Mouse (Mus musculus) hindbrain, postnatal 0 days (tissue): ENCODE measurements around the gene Farp1. TPM values are rescaled to one million over a fixed set of nuclear protein-coding genes. Genes with fewer than 3 reads are reported as not detected.

Experiments used
- ATAC-seq: fragments of 200-750 bp; cut with Nextera tagmentation; 2 replicates; pipeline ENCODE4 v1.8.0; 2017; ENCODE audit warnings: mild to moderate bottlenecking, moderate TSS enrichment, moderate library complexity
- DNase-seq: peaks from one replicate; pipeline ENCODE4 v3.0.0-alpha.2; 2015; ENCODE audit warnings: low spot score
- H3K27ac ChIP-seq: fragments of 300-500 bp; sonication (generic); 2 replicates; pipeline ENCODE4 v1.5.1; 2014; ENCODE audit warnings: mild to moderate bottlenecking
- H3K27me3 ChIP-seq: fragments of 300-500 bp; sonication (generic); 2 replicates; pipeline ENCODE4 v1.6.1; 2014; ENCODE audit warnings: low read length, mixed read lengths; ENCODE audit not compliant: insufficient read depth
- H3K36me3 ChIP-seq: fragments of 300-500 bp; sonication (generic); 2 replicates; pipeline ENCODE4 v1.6.1; 2014; ENCODE audit warnings: low read length, mixed read lengths; ENCODE audit not compliant: insufficient read depth
- H3K4me1 ChIP-seq: fragments of 300-500 bp; sonication (generic); 2 replicates; pipeline ENCODE4 v1.6.1; 2014; ENCODE audit warnings: antibody characterized with exemption, low read length, mixed read lengths; ENCODE audit not compliant: insufficient read depth
- H3K4me2 ChIP-seq: fragments of 300-500 bp; sonication (generic); 2 replicates; pipeline ENCODE4 v1.6.1; 2014; ENCODE audit warnings: low read depth, mild to moderate bottlenecking, low read length, moderate library complexity, mixed read lengths
- H3K4me3 ChIP-seq: fragments of 300-500 bp; sonication (generic); 2 replicates; pipeline ENCODE4 v1.5.1; 2014; ENCODE audit warnings: low read length
- H3K9ac ChIP-seq: fragments of 300-500 bp; sonication (generic); replicated peaks from 2 replicates; pipeline ENCODE4 v1.6.1; 2014; ENCODE audit warnings: mild to moderate bottlenecking, low read length, moderate library complexity, mixed read lengths
- H3K9me3 ChIP-seq: fragments of 300-500 bp; sonication (generic); 2 replicates; pipeline ENCODE4 v1.6.1; 2016; ENCODE audit warnings: low read length, mixed read lengths
- CTCF ChIP-seq: IDR thresholded peaks from 2 replicates; pipeline ENCODE4 v1.5.1; 2016; ENCODE audit warnings: antibody characterized with exemption, control low read depth, low read depth
- WGBS: fragments of 180-500 bp; shearing (Covaris S2); extraction: QIAGEN DNeasy Blood & Tissue Kit; methylation state at CpG from one replicate; pipeline ENCODE4 v1.1.7; 2014; 5-methylcytosine and 5-hydroxymethylcytosine counted together
- polyA plus RNA-seq: library from polyadenylated mRNA; unstranded; fragments of >200 nt; fragmentation: Nextera tagmentation; extraction: Ambion mirVana; gene quantifications from 2 replicates; pipeline ENCODE4 v1.2.1, GENCODE M21; 2015
- total RNA-seq: library from RNA; depleted of rRNA; stranded (reverse); fragments of >200 nt; gene quantifications from 2 replicates; pipeline ENCODE4 v1.2.3, GENCODE M21; 2014; rRNA removed

Farp1 gene
- total and polyA plus RNA-seq, 2 experiments from 2014 or later, result 31.7 to 99.0 TPM

DNA sequence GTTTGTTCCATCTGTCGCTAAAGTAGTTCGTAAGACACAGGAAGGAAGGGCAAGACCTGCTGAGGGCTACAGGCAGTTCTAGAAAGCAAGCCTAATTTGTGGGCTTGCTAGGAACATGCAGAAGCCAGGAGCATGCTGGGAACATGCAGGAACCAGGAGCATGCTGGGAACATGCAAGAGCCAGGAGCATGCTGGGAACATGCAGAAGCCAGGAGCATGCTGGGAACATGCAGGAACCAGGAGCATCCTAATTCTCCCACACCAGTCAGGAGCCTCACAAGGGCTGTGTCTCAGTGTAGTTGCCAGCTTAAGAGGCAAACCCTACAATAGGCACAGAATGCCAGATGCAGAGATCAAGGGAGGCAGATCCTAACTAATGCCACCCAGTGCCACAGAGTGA, 291.4 kb downstream of the Farp1 start:
- peaks cover 5% of the 10 kb centered on the region; the same call in 1 of the 2 replicates for H3K4me1 ChIP-seq
- 52% methylated on average over 2 of the region's 2 CpGs for WGBS
- no peak for DNase-seq
- no peak for TF ChIP-seq CTCF
- no peak overlapping the region for H3K27ac ChIP-seq
- H3K36me3 ChIP-seq, result no peaks in the 10 kb centered on the region
- no peak for ATAC-seq
- H3K9ac ChIP-seq, result no peak overlapping the region
- no peak overlapping the region for H3K4me2 ChIP-seq
- no peaks in the 10 kb centered on the region for H3K9me3 ChIP-seq
- no peak overlapping the region for H3K4me3 ChIP-seq
- no peaks in the 10 kb centered on the region for H3K27me3 ChIP-seq

DNA sequence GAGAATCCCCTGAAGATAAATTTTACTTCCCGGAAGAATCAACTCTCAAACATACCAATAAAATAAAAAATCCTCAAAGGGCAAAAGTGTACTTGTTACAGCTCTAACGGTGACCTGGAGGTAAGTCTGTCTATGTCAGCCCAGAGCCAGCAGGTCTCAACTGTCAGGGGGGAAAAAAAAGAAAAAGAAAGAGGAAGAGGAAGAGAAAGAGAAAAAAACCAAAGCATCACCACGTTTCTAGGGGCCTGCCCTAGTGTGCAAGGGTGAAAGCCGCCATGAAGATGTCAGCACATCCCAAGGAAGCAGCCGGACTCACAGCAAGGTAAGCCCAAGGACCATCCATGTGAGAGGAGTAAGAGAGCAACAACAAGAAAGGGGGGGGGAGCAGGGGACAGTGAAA, 293.9 kb downstream of the Farp1 start:
- WGBS, result 86% methylated on average over 5 of the region's 5 CpGs
- no peak for DNase-seq
- H3K27ac ChIP-seq, result no peak overlapping the region
- no peak for TF ChIP-seq CTCF
- H3K9me3 ChIP-seq, result no peaks in the 10 kb centered on the region
- ATAC-seq, result no peak
- H3K4me1 ChIP-seq, result peaks cover 5% of the 10 kb centered on the region; the same call in 1 of the 2 replicates
- no peak overlapping the region for H3K4me2 ChIP-seq
- no peak overlapping the region for H3K9ac ChIP-seq
- no peak overlapping the region for H3K4me3 ChIP-seq
- no peaks in the 10 kb centered on the region for H3K36me3 ChIP-seq
- no peaks in the 10 kb centered on the region for H3K27me3 ChIP-seq

DNA sequence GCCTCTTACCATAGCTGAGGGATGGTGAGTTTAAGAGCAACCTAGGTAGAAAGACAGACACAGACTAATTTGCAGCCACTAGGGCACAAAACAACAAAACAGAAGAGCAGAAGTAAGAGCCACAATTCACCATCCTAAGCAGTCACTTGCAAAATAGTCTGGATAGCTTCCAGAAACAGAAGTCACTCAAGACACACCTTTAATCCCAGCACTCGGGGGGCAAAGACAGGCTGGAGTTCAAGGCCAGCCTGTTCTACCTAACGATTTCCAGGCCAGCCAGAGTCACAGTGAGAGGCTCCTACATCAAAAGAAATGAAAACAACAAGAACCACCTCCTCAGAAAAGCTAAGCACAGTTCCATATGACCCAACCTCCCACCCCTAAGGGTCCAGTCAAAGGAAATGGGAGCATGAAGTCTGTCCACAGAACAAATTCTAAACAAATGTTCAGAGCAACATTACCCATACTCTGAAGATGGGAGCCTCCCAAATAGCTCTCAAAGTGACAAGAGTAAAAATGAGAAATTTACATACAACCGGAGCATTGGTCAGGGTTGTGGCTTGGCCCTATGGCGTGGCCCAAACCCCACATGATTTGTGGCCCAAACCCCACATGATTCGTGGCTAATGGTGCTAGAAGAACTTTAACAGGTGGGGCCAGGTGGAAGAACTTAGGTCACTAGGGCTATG, 294.5 kb downstream of the Farp1 start:
- H3K9me3 ChIP-seq, result no peaks in the 10 kb centered on the region
- H3K4me3 ChIP-seq, result no peak overlapping the region
- peaks cover 5% of the 10 kb centered on the region; the same call in 1 of the 2 replicates for H3K4me1 ChIP-seq
- H3K27ac ChIP-seq, result no peak overlapping the region
- no peaks in the 10 kb centered on the region for H3K27me3 ChIP-seq
- no peak for TF ChIP-seq CTCF
- no peaks in the 10 kb centered on the region for H3K36me3 ChIP-seq
- WGBS, result 76% methylated on average over 5 of the region's 5 CpGs
- H3K9ac ChIP-seq, result no peak overlapping the region
- DNase-seq, result no peak
- no peak overlapping the region for H3K4me2 ChIP-seq
- ATAC-seq, result no peak

DNA sequence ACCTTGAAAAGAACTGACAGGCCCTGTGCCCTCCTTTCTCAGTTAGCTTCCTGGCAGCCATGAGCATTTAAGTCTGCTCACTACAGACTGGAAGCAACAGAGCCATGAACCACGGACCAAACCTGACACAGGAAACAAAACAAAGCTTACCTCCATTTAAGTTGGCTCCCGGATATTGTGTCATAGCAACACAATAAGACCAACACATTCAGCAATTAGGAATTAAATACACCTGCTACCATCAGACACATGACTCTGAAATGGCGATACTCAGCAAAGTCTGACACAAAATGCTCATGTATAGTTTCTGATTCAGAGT, 295.0 kb downstream of the Farp1 start:
- no peak for TF ChIP-seq CTCF
- Histone ChIP-seq H3K36me3 (no peaks in the 10 kb centered on the region), H3K27me3 (no peaks in the 10 kb centered on the region), H3K4me1 (peaks cover 5% of the 10 kb centered on the region; the same call in 1 of the 2 replicates), H3K4me2 (no peak overlapping the region), H3K9ac (no peak overlapping the region), H3K27ac (no peak overlapping the region), H3K9me3 (no peaks in the 10 kb centered on the region), H3K4me3 (no peak overlapping the region)
- WGBS, result 82% methylated on average over 3 of the region's 3 CpGs
- DNase-seq (no peak), ATAC-seq (no peak)

Other genes with a start within 250 kb of the Farp1 start
- gene Ipo5, start 124.0 kb upstream of the Farp1 start, total RNA-seq, result 73.9 and 74.2 TPM in 2 replicates
- gene Ipo5, start 124.0 kb upstream of the Farp1 start, polyA plus RNA-seq, result 44.4 and 45.4 TPM in 2 replicates